Mouse (Mus musculus): Measurements from ENCODE around the gene Gjb2. TPM values are rescaled to one million over a fixed set of nuclear protein-coding genes. Genes with fewer than 3 reads are reported as not detected.

Gene Gjb2
- total RNA-seq (2023; ENCODE audit: inconsistent age) = 0.26 to 0.36 TPM in 2 of 4 replicates, not detected in the others

GRCm38 (mm10) chr14:57104106-57105023, at the start of gene Gjb2:
TSS of gene Gjb2 (minus strand) at chr14:57104702.

GRCm38 (mm10) chr14:57133161-57133661, 28.7 kb upstream of the Gjb2 start, which contains the start of gene Gjb6:
TSS of gene Gjb6 (minus strand) at chr14:57133611.

GRCm38 (mm10) chr14:57115823-57116544, 11.5 kb upstream of the Gjb2 start, which contains the start of gene Gm4491:
TSS of gene Gm4491 (minus strand) at chr14:57115883.

GRCm38 (mm10) chr14:57057563-57058321, 46.8 kb downstream of the Gjb2 start, which contains the start of gene Gja3:
TSS of gene Gja3 (minus strand) at chr14:57058100.

Other genes with a start within 250 kb of the Gjb2 start
- 109 to 129 TPM (median 119 TPM) in 4 replicates for gene Zmym2, start 218.0 kb downstream of the Gjb2 start, total RNA-seq (2023; ENCODE audit: inconsistent age)
- gene Gja3, start 46.6 kb downstream of the Gjb2 start, total RNA-seq (2023; ENCODE audit: inconsistent age) = not detected in 4 replicates
- not detected in 4 replicates for gene Gm4491, start 11.2 kb upstream of the Gjb2 start, total RNA-seq (2023; ENCODE audit: inconsistent age)
- gene Gjb6, start 28.9 kb upstream of the Gjb2 start, total RNA-seq (2023; ENCODE audit: inconsistent age) = not detected in 4 replicates